Mouse (Mus musculus) cerebellum, postnatal 10 days (tissue): Measurements from ENCODE around the gene Slc26a10.
"Not testable (repeated sequence)": the region's sequence is repeated elsewhere in the genome, so short reads cannot be mapped to it uniquely, and the experiment has no call there.

ENCODE experiments used
- DNase-seq, 2 experiments: peaks; one replicate each; pipeline ENCODE4 v3.0.0; 2021; ENCODE audit warnings: mixed read lengths in 2 of 2

Slc26a10 gene

DNA sequence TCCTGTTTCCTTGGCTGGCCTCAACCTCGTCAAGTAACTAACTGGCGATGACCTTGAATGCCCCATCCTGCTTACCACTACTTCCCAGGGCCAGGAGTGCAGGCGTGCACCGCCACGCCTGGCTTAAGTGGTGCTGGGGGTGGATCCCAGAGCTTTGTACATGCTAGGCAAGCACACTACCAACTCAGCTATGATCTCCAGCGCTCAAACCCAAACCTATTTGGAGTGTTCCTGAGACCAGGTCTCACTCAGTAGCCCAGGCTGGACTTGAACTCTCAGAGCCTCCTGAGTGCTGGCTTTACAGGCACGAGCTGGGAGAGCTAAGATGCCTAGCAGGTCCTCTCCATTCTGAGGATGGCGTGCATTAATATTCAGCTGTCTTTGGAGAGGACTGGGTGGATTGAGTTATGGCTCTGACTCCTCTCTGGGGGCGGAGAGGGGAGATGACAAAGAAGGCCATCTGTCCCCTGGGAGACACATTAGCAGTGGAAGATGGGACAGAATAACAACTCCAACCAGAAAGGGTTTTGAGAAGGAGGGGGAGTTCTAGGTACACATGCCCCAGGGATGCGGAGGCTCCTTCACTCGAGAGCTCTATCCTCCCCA is 17.2 kb upstream of the Slc26a10 start:
- DNase-seq: peak in 1 of 2 experiments; percentile 0

- DNase-seq: peak in 1 of 2 experiments; percentile 16
Measured at GRCm38 (mm10) chr10:127197104-127197503, 16.7 kb upstream of the Slc26a10 start.

DNA sequence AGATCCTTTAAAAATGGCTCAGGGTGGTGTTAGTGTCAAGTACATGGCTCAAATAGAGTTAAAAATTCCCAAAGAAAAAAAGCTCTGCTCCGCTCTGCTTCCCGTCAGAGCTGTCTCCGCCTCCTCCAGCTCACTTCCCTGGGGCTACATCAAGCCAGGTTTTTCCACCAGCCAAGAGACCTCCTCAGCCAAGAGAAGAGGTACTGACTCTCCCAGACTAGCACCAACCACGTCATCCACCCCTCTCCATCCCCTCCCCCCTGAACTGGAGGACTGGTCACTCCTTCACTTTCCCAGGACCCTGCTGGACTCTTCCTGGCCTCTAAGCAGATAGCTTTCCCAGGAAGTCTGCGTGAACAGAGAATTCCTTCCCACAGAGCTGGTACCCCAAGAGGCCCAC is 15.9 kb upstream of the Slc26a10 start:
- DNase-seq: peak; percentile 79

- DNase-seq: peak; percentile 78
Measured at GRCm38 (mm10) chr10:127195328-127196129, 15.1 kb upstream of the Slc26a10 start, which contains the start of gene Dtx3. TSS of gene Dtx3 (minus strand) at chr10:127195728.

GRCm38 (mm10) chr10:127194428-127195327 is 14.2 kb upstream of the Slc26a10 start:
- peak; percentile 77 to 78 for DNase-seq

DNA sequence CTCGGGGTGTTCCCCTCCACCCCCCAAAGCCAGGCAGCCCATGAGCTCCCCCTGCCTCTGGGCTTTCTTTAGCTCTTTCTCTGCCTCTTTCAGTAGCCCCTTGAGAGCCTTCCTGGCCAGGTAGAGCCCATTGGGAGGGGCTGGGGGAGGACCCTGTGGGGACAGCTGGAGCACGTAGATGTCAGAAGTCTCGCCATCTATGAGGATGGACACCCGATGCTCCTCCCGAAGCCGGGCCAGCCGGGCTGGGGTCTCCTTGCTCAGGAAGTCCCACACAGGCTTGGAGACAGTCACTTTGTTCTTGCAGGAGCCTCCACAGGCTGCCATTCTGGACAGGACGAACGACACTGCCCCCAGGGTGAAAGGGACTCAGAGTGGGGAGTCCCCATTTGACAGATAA is 12.6 kb upstream of the Slc26a10 start:
- peak in 1 of 2 experiments; percentile 8 for DNase-seq

DNA sequence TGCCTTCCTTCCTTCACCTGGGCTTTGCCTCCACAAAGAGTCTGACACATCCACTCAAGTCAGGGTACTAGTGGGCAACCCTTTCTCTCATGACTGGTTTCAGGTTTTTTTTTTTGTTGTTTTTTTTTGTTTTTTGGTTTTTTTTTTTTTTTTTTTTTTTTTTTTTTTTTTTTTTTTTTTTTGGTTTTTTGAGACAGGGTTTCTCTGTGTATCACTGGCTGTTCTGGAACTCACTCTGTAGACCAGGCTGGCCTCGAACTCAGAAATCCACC is 11.5 kb upstream of the Slc26a10 start:
- DNase-seq: not testable (repeated sequence)

DNA sequence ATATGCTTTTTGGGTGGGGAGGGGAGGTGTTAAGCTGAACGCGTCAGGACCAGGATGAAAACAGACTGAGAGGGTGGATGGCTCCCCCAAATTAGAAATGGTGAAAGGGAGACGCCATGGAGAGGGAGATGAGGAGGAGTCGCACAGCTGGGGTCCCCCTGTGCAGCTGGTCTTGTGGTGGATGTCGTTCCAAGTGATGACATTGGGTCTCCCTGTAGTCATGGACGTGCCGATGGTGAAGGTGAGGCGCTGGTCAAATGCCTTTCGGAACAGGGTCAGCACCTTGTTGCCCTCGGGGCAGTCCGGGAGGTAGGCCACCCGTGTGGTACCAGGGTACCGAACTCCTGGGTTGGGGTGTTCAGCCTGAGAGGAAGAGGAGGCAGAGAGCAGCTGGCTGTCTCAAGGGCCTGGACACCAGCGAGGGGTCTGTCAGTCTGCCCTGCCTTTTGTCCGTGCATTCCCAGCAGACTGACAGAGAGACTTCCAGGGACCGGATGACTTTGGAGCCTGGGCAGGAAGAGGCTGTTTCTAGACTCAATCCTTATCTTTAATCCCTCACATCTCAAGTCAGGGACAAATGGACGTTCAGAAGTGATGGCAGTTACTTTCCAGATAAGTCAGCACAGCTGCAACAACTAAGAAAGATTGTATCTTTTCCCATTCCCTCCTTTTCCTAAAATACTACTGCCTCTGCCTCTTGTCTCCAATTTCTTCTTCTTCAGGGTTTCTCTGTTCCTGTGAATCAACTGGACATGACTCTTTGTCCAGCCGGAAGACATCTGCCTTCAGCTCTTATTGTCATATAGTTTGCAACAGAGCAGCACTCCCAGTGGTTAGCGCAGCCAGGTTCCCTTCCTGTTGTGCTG is 11.0 kb upstream of the Slc26a10 start:
- DNase-seq: peak in 1 of 2 experiments; percentile 23

- peak in 1 of 2 experiments; percentile 57 for DNase-seq
Measured at GRCm38 (mm10) chr10:127190398-127191190, 10.1 kb upstream of the Slc26a10 start.

DNA sequence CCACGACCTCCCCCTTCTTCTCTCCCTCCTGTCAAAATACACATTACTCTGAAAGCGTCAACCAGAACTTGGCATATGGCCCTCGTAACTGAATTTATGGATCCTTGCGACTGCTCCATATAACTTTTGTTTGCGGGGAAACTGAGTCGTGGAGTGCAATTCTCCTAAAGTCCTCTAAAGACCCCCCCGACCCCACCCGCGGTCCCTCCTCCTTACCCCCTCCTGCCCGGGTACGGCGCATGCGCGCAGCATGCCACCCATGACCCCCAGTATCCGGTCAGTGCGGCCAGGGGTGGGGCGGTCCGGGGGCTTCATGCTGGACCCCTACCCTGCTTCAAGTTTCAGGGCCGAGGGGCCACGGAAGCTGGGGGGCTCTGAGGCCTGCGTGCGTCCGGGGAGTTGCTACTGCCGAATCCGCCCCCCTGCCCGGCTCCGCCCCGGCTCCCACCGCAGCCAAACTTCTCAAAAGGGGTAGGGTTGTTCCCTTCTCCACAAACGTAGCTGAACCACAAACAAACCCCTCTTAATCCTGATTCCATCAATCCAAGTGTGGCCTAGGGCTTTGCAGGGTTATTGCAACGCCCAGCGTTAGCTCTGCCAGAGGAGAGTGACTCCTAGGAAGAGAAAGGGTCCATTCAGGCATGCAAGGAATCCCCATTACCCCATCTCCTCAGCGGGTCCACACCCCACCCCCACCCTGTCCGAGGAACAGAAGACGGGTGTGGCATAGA is 9.4 kb upstream of the Slc26a10 start, which contains the start of gene Arhgef25:
Arhgef25 (minus strand) TSS at position 433 of the 731 bp plus-strand sequence.
- DNase-seq: peak; percentile 69 to 74

DNA sequence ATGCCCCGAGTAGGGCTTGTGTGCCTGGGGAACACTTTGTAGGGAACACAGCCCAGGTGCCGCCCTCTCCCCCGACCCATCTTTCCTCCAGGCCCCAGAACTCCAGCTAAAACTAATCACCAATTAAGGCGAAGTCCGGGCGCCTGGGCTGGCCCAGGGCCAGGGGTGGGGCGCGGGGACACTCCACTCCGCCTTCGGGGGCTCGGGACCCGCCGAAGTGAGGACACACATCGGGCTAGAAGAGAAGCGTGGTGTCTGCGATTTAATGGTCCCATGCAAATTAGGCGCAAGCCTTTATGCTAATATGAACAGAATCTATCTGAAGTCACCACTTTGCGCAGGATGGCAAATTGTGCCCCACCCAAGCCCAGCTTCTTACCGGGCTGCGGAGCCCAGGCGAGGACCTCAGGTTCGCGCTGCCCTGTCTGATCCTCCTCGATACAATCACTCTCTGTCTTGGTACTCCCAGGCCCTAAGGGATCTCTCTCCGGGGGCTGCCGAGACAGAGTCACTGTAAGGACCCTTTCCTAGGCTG is 8.7 kb upstream of the Slc26a10 start:
- DNase-seq: peak; percentile 70 to 73

DNA sequence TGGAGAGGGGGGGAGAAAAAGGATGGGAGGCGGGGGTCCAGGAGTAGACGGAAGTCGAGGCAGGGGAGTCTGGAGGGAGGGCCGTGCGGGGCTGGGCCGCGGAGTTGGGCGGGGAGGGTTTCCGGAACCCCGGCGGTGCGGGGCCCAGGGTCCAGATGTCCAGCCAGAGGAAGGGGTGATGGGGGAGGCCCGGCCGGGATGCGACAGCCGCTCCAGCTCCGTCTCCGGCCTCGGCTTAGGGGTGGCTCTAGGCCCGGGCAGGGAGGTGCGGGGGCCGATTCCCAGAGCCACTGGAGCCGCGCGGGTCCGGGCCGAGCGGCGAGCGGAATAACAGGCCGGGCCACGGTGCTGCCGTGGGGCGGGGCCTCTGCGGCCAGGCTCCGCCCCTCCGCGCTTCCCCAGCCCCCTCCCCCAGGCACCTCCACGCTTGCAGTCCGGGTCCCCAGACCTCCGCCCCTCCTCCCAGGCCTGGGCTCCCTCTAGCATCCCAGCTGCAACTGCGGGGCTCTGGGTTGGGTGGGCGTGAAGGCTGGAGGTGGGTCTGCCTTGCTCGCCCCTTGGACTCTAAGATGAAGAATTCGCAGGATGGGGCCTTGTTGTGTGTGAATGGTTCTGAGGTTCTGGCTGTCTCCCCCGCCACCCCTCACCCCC is 8.1 kb upstream of the Slc26a10 start:
- DNase-seq: peak; percentile 88 to 91

GRCm38 (mm10) chr10:127188079-127188453 is 7.6 kb upstream of the Slc26a10 start:
- DNase-seq: peak in 1 of 2 experiments; percentile 61

GRCm38 (mm10) chr10:127187371-127188078 is 7.1 kb upstream of the Slc26a10 start:
- DNase-seq: peak; percentile 69 to 76

GRCm38 (mm10) chr10:127186451-127186850 is 6.0 kb upstream of the Slc26a10 start:
- peak in 1 of 2 experiments; percentile 9 for DNase-seq

GRCm38 (mm10) chr10:127185506-127185905 is 5.1 kb upstream of the Slc26a10 start:
- no peak for DNase-seq

- DNase-seq: peak in 1 of 2 experiments; percentile 31
Measured at GRCm38 (mm10) chr10:127185101-127185500, 4.7 kb upstream of the Slc26a10 start.

DNA sequence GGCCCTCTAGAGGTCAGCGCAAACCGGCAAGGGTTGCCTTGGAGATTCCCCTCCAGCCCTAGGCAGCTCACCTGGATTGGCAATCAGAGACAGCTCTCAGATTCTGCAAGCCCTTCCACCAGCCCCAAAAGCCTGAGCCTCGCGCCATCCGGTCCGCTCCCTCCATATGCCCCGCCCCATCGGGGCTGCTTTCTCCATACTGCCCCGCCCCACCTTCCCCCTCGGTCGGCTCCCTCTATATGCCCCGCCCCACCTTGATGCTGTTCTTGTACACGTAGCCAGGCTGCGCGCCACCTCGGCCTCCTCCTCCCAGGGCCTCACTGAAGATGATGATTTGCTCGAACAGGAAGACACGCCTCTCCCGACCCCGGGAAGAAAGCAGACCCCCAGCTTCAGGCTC is 3.3 kb upstream of the Slc26a10 start:
- peak; percentile 25 to 31 for DNase-seq

GRCm38 (mm10) chr10:127182624-127183023 is 2.2 kb upstream of the Slc26a10 start:
- peak in 1 of 2 experiments; percentile 17 for DNase-seq
